Mouse (Mus musculus) ES-Bruce4 (cell line): Measurements from ENCODE around the gene Snrpd2.

Experiments
- CTCF ChIP-seq: IDR thresholded peaks from one replicate; pipeline ENCODE4 v1.8.1; 2011; ENCODE audit warnings: low read depth, low read length
- POLR2A ChIP-seq: IDR thresholded peaks from one replicate; pipeline ENCODE4 v1.8.1; 2011; ENCODE audit warnings: low read length; ENCODE audit not compliant: insufficient read depth

DNA sequence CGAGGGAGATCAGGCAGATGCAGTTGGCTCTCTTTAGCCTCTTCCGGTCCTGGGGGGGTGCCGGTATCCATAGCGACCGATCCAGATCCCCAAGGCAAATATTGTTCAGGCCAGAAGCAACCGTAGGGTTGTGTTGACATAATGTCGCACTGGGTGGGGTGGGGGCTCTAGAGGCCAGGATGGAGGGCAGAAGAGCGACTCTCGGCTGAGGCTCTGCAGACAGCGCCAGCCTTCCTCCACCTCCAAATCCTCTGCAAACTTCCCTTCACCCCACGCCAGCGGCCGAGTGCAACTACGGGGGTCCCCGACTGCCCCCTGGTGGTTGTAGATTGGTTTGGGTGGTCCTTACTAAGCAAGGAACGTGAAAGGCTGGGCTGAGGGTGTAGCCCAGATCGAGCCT is 23.4 kb downstream of the Snrpd2 start:
- TF ChIP-seq POLR2A (no peak), CTCF (peak; percentile 77)
